Mouse (Mus musculus) embryonic fibroblast, embryonic 13.5 days (primary cell): Measurements from ENCODE around the gene Izumo1. TPM values are rescaled to one million over a fixed set of nuclear protein-coding genes. Genes with fewer than 3 reads are reported as not detected.

Source experiments
- H3K27ac ChIP-seq: 2 replicates; pipeline ENCODE4 v1.5.1; 2012; ENCODE audit warnings: low read length, control low read depth, inconsistent platforms; ENCODE audit not compliant: insufficient read depth
- H3K4me1 ChIP-seq: 2 replicates; pipeline ENCODE4 v1.6.1; 2011; ENCODE audit warnings: low read length; ENCODE audit not compliant: control insufficient read depth, insufficient read depth
- H3K4me3 ChIP-seq: 2 replicates; pipeline ENCODE4 v1.5.1; 2011; ENCODE audit warnings: mild to moderate bottlenecking, control low read depth, low read length; ENCODE audit not compliant: insufficient read depth
- CTCF ChIP-seq: IDR thresholded peaks from 2 replicates; pipeline ENCODE4 v1.5.1; 2011; ENCODE audit warnings: mild to moderate bottlenecking, control low read depth, low read length, moderate library complexity, borderline replicate concordance; ENCODE audit not compliant: insufficient read depth
- POLR2A ChIP-seq: IDR thresholded peaks from 2 replicates; pipeline ENCODE4 v1.6.1; 2011; ENCODE audit warnings: low read depth, mild to moderate bottlenecking, control low read depth, low read length, moderate library complexity
- polyA plus RNA-seq: library from polyadenylated mRNA; stranded (reverse); fragments of >200 nt; gene quantifications from 2 replicates; pipeline ENCODE4 v1.2.4, GENCODE M21; 2011; ENCODE audit warnings: low read depth; ENCODE audit not compliant: missing spikeins, insufficient read length

Gene Izumo1
- polyA plus RNA-seq, 1 experiment: not detected

GRCm38 (mm10) chr7:45617042-45617695 is 4.4 kb upstream of the Izumo1 start, which contains the start of gene Fut1:
Gene Fut1 (plus strand): TSS chr7:45617289.
- Histone ChIP-seq H3K27ac (peak within 1 kb of the TSS; percentile 14; the same call in 1 of the 2 replicates), H3K4me3 (no peak within 1 kb of the TSS)
- no peak for TF ChIP-seq CTCF
- TF ChIP-seq POLR2A: no peak

GRCm38 (mm10) chr7:45618316-45618715 is 3.3 kb upstream of the Izumo1 start:
- Histone ChIP-seq H3K27ac (no peak overlapping the region), H3K4me1 (peaks cover 2% of the 10 kb centered on the region; the same call in 1 of the 2 replicates), H3K4me3 (no peak overlapping the region)
- no peak for TF ChIP-seq POLR2A
- no peak for TF ChIP-seq CTCF

More at GRCm38 (mm10) chr7:45617042-45617695, 4.4 kb upstream of the Izumo1 start, which contains the start of gene Fut1:
- peaks cover 2% of the 10 kb centered on the region; the same call in 1 of the 2 replicates for H3K4me1 ChIP-seq

GRCm38 (mm10) chr7:45619592-45619991 is 2.0 kb upstream of the Izumo1 start:
- Histone ChIP-seq H3K4me1 (peaks cover 2% of the 10 kb centered on the region; the same call in 1 of the 2 replicates), H3K27ac (no peak overlapping the region), H3K4me3 (no peak overlapping the region)
- TF ChIP-seq POLR2A (no peak), CTCF (no peak)

GRCm38 (mm10) chr7:45623507-45623906 is 1.9 kb downstream of the Izumo1 start:
- H3K27ac ChIP-seq: no peak overlapping the region
- H3K4me1 ChIP-seq: no peaks in the 10 kb centered on the region
- no peak for TF ChIP-seq CTCF
- no peak for TF ChIP-seq POLR2A
- H3K4me3 ChIP-seq: no peak overlapping the region

GRCm38 (mm10) chr7:45624718-45625117 is 3.1 kb downstream of the Izumo1 start:
- no peak overlapping the region for H3K4me3 ChIP-seq
- TF ChIP-seq CTCF: no peak
- no peak for TF ChIP-seq POLR2A
- no peaks in the 10 kb centered on the region for H3K4me1 ChIP-seq
- no peak overlapping the region for H3K27ac ChIP-seq

GRCm38 (mm10) chr7:45625481-45625880 is 3.9 kb downstream of the Izumo1 start:
- H3K4me1 ChIP-seq: no peaks in the 10 kb centered on the region
- H3K27ac ChIP-seq: no peak overlapping the region
- TF ChIP-seq CTCF (no peak), POLR2A (no peak)
- H3K4me3 ChIP-seq: no peak overlapping the region

DNA sequence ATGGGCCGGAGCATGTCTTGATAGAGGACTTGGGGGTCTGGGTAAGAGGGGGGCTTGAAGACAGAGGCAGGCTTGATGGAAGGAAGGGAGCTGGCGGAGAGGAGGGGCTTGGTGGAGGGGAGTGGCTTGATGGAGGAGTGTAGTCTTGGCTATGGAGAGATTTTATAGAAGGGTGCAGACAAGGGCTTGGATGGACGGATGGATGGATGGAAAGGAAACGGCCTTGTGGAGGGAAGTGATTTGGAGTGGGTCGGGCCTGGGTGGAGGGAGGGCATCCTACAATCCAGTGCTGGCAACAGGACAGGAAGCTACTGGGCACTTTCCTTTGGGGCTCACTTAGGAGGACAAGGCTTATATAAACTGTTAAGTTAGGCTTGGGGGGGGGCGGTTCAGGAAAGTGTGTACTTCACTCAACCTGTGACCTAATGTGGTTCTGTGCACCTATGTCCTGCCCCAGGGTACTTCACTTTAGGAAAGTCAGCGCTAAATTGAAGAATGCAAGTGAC is 5.0 kb downstream of the Izumo1 start:
- H3K4me3 ChIP-seq: no peak overlapping the region
- H3K27ac ChIP-seq: no peak overlapping the region
- TF ChIP-seq CTCF (no peak), POLR2A (no peak)

DNA sequence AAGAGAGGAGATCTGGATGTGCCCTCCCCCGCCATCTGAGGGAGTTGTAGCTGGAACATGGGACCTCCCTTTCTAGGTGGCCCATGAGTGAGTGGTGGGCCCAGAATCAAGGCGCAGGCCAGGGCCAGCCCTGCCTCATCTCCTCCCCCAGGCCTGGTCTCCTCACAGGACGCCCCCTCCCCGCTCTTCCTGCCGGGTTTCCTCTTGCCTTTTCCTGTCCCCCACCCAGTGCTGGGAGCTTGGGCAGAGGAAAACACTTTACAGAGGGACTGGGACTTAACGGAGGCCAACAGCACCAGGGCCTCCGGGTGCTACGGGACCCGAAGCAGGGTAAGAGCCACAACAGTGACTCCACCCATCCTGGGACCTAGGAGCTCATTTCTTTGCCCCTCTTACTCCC is 5.7 kb downstream of the Izumo1 start, which contains the start of gene Rasip1:
Rasip1 (plus strand) TSS at position 228 of the 400 bp plus-strand sequence.
- H3K4me3 ChIP-seq: peak within 1 kb of the TSS; percentile 17; the same call in 1 of the 2 replicates
- TF ChIP-seq CTCF (no peak), POLR2A (no peak)
- H3K4me1 ChIP-seq: no peaks in the 10 kb centered on the region
- no peak within 1 kb of the TSS for H3K27ac ChIP-seq

More for the DNA sequence above, 5.0 kb downstream of the Izumo1 start:
- no peaks in the 10 kb centered on the region for H3K4me1 ChIP-seq

DNA sequence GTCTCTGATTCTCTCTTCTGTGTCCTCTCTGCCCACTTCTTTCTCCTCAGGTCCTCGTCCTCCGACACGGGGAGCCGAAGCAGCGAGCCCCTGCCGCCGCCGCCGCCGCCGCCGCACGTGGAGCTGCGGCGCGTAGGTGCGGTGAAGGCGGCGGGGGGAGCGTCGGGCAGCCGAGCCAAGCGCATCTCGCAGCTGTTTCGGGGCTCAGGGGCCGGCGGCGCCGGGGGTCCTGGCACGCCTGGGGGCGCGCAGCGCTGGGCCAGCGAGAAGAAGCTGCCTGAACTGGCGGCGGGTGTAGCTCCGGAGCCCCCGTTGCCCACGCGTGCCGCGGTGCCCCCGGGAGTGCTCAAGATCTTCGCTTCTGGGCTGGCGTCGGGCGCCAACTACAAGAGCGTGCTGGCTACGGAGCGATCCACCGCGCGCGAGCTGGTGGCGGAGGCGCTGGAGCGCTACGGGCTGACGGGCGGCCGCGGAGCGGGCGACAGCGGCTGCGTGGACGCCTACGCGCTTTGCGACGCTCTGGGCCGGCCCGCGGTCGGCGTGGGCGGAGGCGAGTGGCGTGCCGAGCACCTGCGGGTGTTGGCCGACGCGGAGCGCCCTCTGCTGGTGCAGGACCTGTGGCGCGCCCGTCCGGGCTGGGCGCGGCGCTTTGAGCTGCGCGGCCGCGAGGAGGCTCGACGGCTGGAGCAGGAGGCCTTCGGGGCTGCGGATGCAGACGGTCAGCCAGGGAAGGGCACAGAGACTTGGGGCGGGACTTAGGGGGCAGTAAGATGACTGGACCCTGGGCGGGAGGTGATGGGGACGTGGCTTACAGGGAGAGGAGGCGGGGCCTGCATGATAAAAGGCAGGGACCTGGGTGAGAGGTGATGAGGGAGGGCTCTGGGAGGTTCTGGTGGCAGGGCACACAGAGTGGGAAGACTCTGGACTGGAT is 7.0 kb downstream of the Izumo1 start:
- TF ChIP-seq POLR2A (peak; percentile 68), CTCF (peak; percentile 77)
- no peak overlapping the region for H3K27ac ChIP-seq

More for the DNA sequence above, 7.0 kb downstream of the Izumo1 start:
- H3K4me3 ChIP-seq: peak overlapping the region; percentile 17; the same call in 1 of the 2 replicates
- no peaks in the 10 kb centered on the region for H3K4me1 ChIP-seq
